Mouse (Mus musculus) ZHBTc4 (cell line): Measurements from ENCODE around the gene Zbtb43.

Experiments used
- DNase-seq: peaks from one replicate; pipeline ENCODE4 v3.0.0-alpha.2; 2011; ENCODE audit warnings: low read depth, low spot score

Gene Zbtb43

DNA sequence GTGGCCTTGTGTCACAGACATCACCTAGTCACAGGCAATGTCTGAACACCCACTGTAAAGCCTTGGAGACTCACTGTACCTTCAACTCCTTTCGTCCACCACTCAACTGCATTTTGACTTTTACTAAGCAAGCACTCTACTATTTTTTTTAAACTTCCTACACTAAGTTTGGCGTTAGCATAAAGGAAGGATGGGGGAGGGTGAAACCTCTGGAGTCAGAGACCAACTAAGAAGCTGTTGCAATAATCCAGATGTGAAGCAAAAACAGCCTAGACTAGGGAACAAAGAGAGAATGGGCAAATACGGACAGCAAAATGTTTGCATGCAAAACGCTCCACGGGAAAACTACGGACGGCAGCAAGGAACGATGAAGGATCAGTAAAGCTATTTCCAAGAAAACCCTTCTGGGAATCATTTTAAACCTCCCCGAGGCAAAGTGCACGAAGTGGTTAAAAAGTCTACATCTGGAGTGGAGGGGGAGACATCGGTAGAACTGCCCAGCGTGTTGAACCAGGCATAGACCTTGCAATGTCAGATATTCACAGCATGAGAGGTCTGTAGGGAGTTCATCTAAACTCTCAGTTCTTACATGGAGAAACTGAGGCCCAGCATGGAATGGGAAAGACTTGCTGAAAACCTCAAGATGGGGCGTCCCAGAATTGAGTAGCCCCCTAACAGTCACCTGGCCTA lies 38.1 kb downstream of the Zbtb43 start:
- no peak for DNase-seq

GRCm38 (mm10) chr2:33429339-33429738 lies 39.0 kb downstream of the Zbtb43 start:
- DNase-seq: peak; percentile 63

GRCm38 (mm10) chr2:33426640-33427398 lies 41.5 kb downstream of the Zbtb43 start:
- DNase-seq: peak; percentile 73

- peak; percentile 68 for DNase-seq
Observed at GRCm38 (mm10) chr2:33417454-33417853, 50.9 kb downstream of the Zbtb43 start.

GRCm38 (mm10) chr2:33414019-33414418 lies 54.3 kb downstream of the Zbtb43 start:
- no peak for DNase-seq

DNA sequence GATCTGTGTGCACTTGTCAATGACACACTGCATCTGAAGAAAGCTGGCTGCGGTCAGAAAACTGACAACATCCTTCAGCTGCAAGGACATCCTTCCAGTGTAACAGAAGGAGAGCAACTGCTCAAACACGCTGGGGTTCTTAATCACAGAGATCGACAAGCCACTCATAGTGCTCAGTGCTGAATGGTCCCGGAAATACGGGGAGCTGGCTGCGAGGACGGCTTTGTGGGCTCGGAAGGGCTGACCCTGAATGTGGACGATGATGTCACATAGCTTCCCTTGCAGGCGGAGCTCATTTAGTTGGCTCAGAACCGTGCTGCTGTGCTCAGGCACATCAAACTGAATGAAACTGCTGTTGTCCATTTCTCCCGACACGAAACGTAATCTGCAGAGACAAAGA lies 56.2 kb downstream of the Zbtb43 start:
- no peak for DNase-seq

DNA sequence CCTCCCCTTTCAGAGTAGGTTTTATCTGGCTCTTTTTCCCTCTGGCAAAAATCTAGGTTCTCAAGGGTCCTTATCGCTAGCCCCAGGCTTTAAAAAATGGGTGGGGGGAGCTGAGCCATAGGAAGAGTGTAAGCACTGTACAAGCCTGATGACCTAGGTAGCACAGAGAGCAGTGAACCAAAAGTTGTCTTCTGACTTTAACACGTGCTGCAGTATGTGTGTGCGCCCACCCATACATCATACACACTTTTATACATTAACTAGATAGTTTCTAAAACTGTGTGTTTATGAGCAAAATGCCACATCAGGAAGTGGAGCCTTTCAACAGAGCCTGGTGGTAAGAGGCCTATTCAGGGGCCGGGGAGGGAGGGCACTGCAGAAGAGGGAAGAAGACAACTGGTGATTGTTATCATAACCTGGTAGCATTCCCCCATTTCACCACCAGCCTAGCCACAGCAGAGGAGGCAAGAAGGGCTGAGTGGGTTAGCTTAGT lies 64.8 kb downstream of the Zbtb43 start:
- no peak for DNase-seq

DNA sequence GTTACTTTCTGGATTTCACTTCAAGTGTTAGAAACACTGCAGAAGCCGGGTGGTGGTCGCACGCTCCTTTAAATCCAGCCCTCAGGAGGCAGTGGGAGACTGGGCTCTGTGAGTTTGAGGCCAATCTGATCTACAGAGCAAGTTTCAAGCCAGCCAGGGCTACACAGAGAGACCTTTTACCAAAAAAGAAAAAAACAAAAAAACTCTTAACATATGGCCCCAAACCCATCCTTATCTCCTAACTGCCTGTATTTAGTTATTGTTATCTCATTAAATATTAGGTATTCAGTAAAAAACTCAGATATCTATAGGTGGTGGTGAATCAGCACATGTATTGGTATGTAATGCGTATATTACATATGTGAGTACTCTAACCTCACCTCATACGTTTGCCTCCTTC lies 65.7 kb downstream of the Zbtb43 start:
- no peak for DNase-seq

GRCm38 (mm10) chr2:33402236-33402635 lies 66.1 kb downstream of the Zbtb43 start:
- DNase-seq: peak; percentile 82

DNA sequence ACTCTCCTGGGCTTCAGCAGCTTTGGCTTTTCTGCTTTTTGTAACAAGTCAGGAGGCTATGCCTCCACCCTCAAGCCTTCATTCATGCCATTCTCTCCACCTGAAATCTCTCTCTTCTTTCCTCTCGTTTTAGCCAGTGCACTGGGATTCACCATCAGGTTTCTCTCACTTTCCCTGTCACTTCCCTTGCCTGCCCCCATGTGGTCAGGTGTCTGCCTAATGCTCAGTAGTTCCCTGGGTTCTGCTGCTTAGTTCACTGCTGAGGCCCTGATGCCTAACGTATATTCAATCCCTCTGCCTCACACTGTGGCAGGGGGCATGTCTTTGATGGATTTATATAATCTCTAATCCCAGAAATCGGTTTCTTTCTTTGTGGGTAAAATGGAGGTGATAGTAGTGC lies 67.1 kb downstream of the Zbtb43 start:
- peak; percentile 39 for DNase-seq

DNA sequence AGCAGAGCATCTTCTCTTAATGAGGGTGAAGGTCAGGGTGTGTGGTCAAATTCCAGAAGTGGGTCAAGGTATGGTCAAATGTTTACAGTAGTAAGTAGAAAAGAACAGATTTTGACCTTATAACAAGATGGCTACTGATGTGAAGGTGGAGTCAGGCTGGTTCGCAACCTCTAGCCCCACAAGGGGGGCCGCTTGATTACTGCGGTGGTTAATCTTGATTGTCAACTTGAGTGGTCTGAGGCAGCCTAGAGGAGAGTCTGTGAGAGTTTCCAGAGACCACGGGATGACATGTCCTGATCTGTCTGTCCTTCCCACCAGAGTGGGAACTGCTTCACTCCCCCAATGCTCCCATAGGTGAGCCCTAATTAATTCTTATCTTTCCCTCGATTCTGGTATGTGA lies 67.8 kb downstream of the Zbtb43 start:
- no peak for DNase-seq
